Mouse (Mus musculus) cerebellum, adult 2 months (tissue): ENCODE measurements at regions not wholly inside any gene's neighbourhood (a gene's known extent, or its start where the extent isn't known, plus 50 kb on each side); places are given as distances from the start of the nearest gene placed in this dataset.

Experiments used
- CTCF ChIP-seq: fragments of 200-500 bp; IDR thresholded peaks from 2 replicates; pipeline ENCODE4 v1.5.1; 2011; ENCODE audit warnings: low read depth, mild to moderate bottlenecking, control low read depth, low read length, moderate library complexity, borderline replicate concordance; ENCODE audit not compliant: insufficient read depth
- POLR2A ChIP-seq: fragments of 200-500 bp; IDR thresholded peaks from 2 replicates; pipeline ENCODE4 v1.6.1; 2011; ENCODE audit warnings: low read length, control low read depth, borderline replicate concordance; ENCODE audit not compliant: insufficient read depth

DNA sequence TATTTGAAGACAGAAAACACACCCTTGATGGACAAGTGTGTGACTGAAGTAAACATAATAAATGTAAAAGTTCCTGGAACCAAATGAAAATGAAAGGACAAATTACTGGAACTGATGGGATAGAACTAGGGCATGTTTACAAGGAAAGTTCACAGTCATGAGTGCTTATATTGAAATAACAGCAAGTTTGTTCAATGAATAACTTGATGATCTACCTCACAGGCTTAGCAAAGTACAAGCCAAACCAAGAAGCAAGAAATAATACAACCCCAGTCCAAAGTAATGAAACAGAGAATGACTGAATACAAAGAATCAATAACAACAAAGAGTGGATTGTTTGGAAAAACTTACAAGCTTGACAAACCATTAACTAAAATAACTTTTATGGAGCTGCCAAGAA is 56.2 kb downstream of the Gm379 start:
- TF ChIP-seq CTCF, result no peak
- no peak for TF ChIP-seq POLR2A
